Mouse (Mus musculus) neutrophil, adult 83 days (primary cell): ENCODE data around the gene Clnk. TPM values are rescaled to one million over a fixed set of nuclear protein-coding genes. Genes with fewer than 3 reads are reported as not detected.

ENCODE experiments used
- total RNA-seq, 2 experiments: library from RNA; stranded (reverse); gene quantifications; one replicate each; pipeline ENCODE4 v1.2.4; 2023

The Clnk gene
- total RNA-seq, result not detected

DNA sequence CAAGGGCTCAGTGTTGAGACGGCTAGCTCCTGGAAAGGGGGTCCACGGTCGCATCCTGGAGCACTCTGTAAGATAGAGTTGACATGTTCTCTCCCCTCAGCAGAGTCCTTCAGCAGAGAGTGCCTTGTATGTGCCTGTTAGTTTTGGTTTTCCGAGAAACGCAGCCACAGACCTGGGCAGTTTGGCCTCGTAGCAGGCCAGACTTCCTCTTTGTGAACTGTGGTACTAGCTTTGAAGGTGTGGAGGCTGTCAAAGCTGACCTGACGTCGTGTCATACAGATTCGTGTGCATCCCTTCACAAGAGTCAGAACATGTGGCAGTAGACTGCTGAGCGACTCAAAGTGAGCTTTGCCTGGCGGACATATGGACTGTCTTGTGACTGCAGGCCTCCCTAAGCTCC, at the start of gene Clnk:
TSS of gene Clnk (minus strand) at position 191 of the 400 bp plus-strand sequence.

DNA sequence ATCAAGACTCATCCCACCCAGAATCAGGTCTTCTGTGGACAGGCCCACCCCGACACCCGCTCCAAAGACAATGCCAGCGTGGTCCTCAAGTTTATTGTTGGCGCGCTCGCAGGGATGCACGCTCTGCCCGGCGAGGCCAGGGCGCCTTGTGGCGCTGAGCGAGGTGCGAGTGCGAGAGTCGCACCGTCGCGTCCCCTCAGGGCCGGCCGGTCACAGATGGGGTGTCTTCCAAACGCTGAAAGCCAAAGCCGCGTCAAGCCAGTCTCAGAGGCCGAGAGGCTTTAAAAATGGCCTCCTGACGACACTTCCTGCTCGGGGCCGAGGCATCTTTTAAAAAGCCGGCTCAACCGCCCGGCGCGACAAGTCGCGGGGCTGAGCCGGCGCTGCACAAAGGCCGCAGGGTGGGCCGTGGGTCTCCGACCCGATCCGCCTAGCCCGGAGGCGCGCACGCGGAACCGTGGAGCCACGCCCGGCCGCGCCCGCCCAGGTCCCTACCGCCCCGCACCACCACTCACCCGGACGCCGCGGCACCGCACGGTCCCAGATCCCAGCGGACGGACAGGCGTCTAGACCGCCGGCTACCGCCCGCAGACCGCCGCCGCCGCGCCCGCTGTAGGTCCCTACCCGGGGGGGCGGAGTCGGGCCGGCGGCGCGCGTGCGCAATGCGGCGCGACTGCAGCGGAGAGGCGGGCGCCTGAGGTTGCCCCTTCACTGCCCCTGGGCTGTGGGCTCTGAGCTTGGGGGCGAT, 192.3 kb downstream of the Clnk start, which contains the start of gene Zfp518b:
TSS of gene Zfp518b (minus strand) at position 663 of the 748 bp plus-strand sequence.

Other genes with a start within 250 kb of the Clnk start
- gene Zfp518b, start 192.0 kb downstream of the Clnk start, total RNA-seq, result 1 to 10 TPM; 4.2 to 4.5 TPM